Mouse (Mus musculus) heart, postnatal 0 days (tissue): Measurements from ENCODE around the gene Dpp6.

Experiments
- CTCF ChIP-seq: IDR thresholded peaks from 2 replicates; pipeline ENCODE4 v1.5.1; 2016; ENCODE audit warnings: antibody characterized with exemption, control low read depth, low read depth
- EP300 ChIP-seq: IDR thresholded peaks from 2 replicates; pipeline ENCODE4 v1.6.1; 2016; ENCODE audit warnings: antibody characterized with exemption, low read depth

DNA sequence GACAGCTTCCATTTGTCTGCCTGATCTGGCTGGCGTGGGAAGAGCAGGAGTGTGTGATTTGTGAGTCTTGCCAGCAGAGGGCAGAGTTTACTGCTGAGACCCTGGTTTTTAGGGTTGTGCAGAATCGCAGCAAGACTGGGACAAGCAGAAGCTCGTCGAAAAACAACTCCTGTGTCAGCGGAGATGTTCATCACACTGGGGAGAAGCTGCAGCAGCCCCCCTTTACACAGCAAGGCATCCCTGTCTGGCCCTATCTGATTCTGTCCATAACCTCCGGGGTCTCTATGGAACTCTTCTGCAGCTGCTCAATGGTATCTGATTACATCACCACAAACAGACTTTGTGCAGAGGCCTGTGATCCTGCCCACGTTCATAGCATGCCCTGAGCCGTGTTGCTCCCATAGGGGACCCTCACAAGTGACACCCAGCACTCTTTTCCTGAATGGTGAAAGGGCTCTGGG, 258.2 kb downstream of the Dpp6 start:
- TF ChIP-seq CTCF (peak; percentile 56), EP300 (no peak)
